Mouse (Mus musculus): ENCODE data around the gene Cmss1. TPM values are rescaled to one million over a fixed set of nuclear protein-coding genes. Genes with fewer than 3 reads are reported as not detected.

The Cmss1 gene
- polyA plus RNA-seq, 2 experiments: 10.9 to 45.3 TPM

DNA sequence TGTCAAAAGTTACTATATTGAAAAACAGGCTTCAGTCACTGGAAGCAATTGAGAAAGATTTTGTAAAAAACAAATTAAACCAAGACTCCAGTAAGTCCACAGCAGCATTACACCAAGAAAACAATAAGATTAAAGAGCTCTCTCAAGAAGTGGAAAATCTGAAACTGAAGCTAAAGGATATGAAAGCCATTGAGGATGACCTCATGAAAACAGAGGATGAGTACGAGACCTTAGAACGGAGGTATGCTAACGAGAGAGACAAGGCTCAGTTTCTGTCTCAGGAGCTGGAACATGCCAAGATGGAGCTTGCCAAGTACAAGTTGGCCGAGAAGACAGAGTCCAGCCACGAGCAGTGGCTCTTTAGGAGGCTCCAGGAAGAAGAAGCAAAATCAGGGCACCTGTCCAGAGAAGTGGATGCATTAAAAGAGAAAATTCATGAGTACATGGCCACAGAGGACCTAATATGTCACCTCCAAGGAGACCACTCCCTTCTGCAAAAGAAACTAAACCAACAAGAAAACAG, 35.8 kb downstream of the Cmss1 start:
- H3K27me3 ChIP-seq (ENCODE audit: control insufficient read depth, insufficient read depth, low read length): no peaks in the 10 kb centered on the region
- peaks cover 37% of the 10 kb centered on the region for H3K36me3 ChIP-seq (ENCODE audit: control insufficient read depth, insufficient read depth, low read length)
- no peak overlapping the region for H3K4me3 ChIP-seq (replicated peaks; ENCODE audit: low read length)
- H3K4me1 ChIP-seq (ENCODE audit: control insufficient read depth, insufficient read depth, low read length): 0 out of 2 replicates have a peak, but pooled peaks cover 10% of the 10 kb centered on the region
- H3K4me2 ChIP-seq (replicated peaks; ENCODE audit: low read depth, low read length, severe bottlenecking): no peak overlapping the region
- TF ChIP-seq POLR2A (IDR thresholded peaks at IDR 0.05; ENCODE audit: borderline replicate concordance, extremely low read depth, insufficient read depth, insufficient read length): no peak
- ATAC-seq (ENCODE audit: low FRiP score, low read depth) (no peak), DNase-seq (ENCODE audit: low spot score) (no peak)
- no peaks in the 10 kb centered on the region for H3K9me3 ChIP-seq (ENCODE audit: control insufficient read depth, low read length)
- WGBS: 82% methylated on average over 5 of the region's 5 CpGs
- no peak overlapping the region for H3K27ac ChIP-seq (replicated peaks; ENCODE audit: low read depth, low read length)
- no peak overlapping the region for H3K9ac ChIP-seq (ENCODE audit: low read depth, low read length, severe bottlenecking)

DNA sequence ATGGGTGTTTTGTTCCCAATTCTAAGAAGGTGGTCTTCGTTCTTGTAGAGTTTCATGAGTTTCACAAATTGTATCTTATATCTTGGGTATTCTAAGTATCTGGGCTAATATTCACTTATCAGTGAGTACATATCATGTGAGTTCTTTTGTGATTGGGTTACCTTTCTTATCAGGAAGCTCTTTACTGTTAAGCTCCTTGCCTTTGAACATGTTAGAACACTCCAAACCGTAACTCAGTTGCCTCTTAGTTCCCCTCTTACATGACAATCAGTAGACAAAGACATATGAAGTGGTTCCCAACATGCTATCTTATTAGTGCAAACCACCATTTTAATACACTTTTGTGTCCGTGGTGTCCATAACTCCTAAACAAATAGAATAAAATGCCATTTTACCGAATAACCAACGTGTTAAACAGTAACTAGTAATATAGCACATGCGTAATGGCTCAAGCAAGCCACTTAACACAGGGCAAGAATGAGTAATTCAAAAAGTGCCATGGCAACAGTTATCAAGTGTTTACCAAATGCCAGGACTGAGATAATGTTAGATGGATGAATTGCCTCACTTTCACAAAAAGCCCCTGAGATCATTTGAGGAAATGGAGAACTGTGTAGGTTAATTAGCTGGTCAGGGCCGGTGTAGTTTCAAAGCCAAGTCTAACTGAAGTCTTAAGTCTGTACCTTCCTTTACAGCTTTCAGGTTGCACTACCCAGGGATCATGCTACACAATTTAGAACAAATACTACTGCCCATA, 37.8 kb downstream of the Cmss1 start:
- Histone ChIP-seq H3K27me3 (ENCODE audit: control insufficient read depth, insufficient read depth, low read length) (no peaks in the 10 kb centered on the region), H3K4me2 (replicated peaks; ENCODE audit: low read depth, low read length, severe bottlenecking) (no peak overlapping the region), H3K36me3 (ENCODE audit: control insufficient read depth, insufficient read depth, low read length) (peaks cover 32% of the 10 kb centered on the region), H3K4me3 (replicated peaks; ENCODE audit: low read length) (no peak overlapping the region), H3K9me3 (ENCODE audit: control insufficient read depth, low read length) (no peaks in the 10 kb centered on the region), H3K27ac (replicated peaks; ENCODE audit: low read depth, low read length) (no peak overlapping the region), H3K9ac (ENCODE audit: low read depth, low read length, severe bottlenecking) (no peak overlapping the region), H3K4me1 (ENCODE audit: control insufficient read depth, insufficient read depth, low read length) (0 out of 2 replicates have a peak, but pooled peaks cover 10% of the 10 kb centered on the region)
- DNase-seq (ENCODE audit: low spot score) (no peak), ATAC-seq (ENCODE audit: low FRiP score, low read depth) (no peak)
- TF ChIP-seq POLR2A (IDR thresholded peaks at IDR 0.05; ENCODE audit: borderline replicate concordance, extremely low read depth, insufficient read depth, insufficient read length): no peak
- WGBS: 94% methylated on average over 7 of the region's 7 CpGs

DNA sequence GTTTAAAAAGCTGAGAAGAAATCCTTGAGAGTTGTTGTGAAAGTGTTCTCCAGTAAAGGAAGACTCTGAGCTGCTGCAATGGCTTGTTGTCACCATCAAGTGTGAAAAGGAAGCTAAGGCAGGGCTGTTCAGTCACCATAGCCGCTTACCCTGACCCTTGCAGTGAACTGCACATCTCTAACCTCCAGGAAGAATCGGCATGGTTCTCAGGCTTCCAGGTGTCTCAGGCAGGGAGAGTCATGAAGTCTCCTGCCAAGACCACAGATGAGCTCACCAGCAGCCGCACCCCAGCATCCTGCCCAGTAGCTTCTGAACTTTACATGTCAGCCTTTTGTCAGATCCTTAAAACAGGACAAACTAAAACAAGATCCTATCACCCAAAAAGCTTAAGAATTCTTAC, 40.4 kb downstream of the Cmss1 start:
- DNase-seq (ENCODE audit: low spot score) (no peak), ATAC-seq (ENCODE audit: low FRiP score, low read depth) (no peak)
- Histone ChIP-seq H3K36me3 (ENCODE audit: control insufficient read depth, insufficient read depth, low read length) (peaks cover 20% of the 10 kb centered on the region), H3K9me3 (ENCODE audit: control insufficient read depth, low read length) (no peaks in the 10 kb centered on the region), H3K27me3 (ENCODE audit: control insufficient read depth, insufficient read depth, low read length) (no peaks in the 10 kb centered on the region), H3K4me1 (ENCODE audit: control insufficient read depth, insufficient read depth, low read length) (no peaks in the 10 kb centered on the region), H3K27ac (replicated peaks; ENCODE audit: low read depth, low read length) (no peak overlapping the region), H3K4me2 (replicated peaks; ENCODE audit: low read depth, low read length, severe bottlenecking) (no peak overlapping the region), H3K9ac (ENCODE audit: low read depth, low read length, severe bottlenecking) (no peak overlapping the region), H3K4me3 (replicated peaks; ENCODE audit: low read length) (no peak overlapping the region)
- no peak for TF ChIP-seq POLR2A (IDR thresholded peaks at IDR 0.05; ENCODE audit: borderline replicate concordance, extremely low read depth, insufficient read depth, insufficient read length)
- WGBS: 81% methylated on average over 3 of the region's 3 CpGs

DNA sequence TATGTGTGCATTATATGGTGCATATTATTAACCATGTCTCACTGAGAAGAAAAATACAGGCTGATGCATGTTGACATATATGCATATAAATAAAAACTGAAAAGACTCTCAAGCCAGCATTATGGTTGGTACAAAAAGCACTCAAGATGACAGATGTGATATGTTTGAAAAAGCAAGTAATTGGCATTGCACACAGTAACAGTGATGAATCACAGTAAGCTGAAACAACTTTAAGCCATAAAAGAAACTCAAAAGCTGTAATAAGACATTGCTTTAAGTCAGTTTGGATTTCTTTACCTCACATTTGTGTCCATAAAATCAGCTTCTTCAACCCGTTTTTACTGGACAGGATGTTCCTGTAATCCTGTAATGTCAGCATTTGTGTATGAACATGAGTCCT, 41.9 kb downstream of the Cmss1 start:
- 72% methylated on average over 1 of the region's 1 CpGs for WGBS
- no peak overlapping the region for H3K4me2 ChIP-seq (replicated peaks; ENCODE audit: low read depth, low read length, severe bottlenecking)
- H3K27me3 ChIP-seq (ENCODE audit: control insufficient read depth, insufficient read depth, low read length): no peaks in the 10 kb centered on the region
- no peak overlapping the region for H3K9ac ChIP-seq (ENCODE audit: low read depth, low read length, severe bottlenecking)
- DNase-seq (ENCODE audit: low spot score): no peak
- no peak overlapping the region for H3K27ac ChIP-seq (replicated peaks; ENCODE audit: low read depth, low read length)
- H3K4me1 ChIP-seq (ENCODE audit: control insufficient read depth, insufficient read depth, low read length): no peaks in the 10 kb centered on the region
- no peak for TF ChIP-seq POLR2A (IDR thresholded peaks at IDR 0.05; ENCODE audit: borderline replicate concordance, extremely low read depth, insufficient read depth, insufficient read length)
- ATAC-seq (ENCODE audit: low FRiP score, low read depth): no peak
- H3K36me3 ChIP-seq (ENCODE audit: control insufficient read depth, insufficient read depth, low read length): peaks cover 10% of the 10 kb centered on the region
- no peak overlapping the region for H3K4me3 ChIP-seq (replicated peaks; ENCODE audit: low read length)
- no peaks in the 10 kb centered on the region for H3K9me3 ChIP-seq (ENCODE audit: control insufficient read depth, low read length)

DNA sequence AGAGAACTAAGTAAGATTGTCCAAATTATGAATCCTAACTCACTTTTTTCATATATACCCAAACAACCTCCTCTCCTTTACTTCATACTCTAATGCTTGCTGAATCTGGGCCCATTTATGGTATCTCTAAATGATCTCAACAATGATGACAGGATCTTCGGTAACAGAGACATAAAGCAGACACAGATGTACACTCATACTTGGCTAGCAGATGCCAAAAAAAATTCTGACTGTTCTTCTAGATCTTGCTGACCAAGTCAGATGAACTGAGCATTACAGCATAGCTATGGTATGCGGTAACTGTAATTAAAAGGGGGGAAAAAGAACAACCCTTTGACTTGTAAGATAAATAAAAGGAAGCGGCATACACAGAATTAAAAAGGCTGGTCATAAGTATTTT, 43.2 kb downstream of the Cmss1 start:
- DNase-seq (ENCODE audit: low spot score) (peak; percentile 61), ATAC-seq (ENCODE audit: low FRiP score, low read depth) (0 out of 2 replicates have a peak, but pooled peaks have one; percentile 41)
- H3K4me3 ChIP-seq (replicated peaks; ENCODE audit: low read length): no peak overlapping the region
- no peaks in the 10 kb centered on the region for H3K27me3 ChIP-seq (ENCODE audit: control insufficient read depth, insufficient read depth, low read length)
- H3K4me2 ChIP-seq (replicated peaks; ENCODE audit: low read depth, low read length, severe bottlenecking): no peak overlapping the region
- H3K9me3 ChIP-seq (ENCODE audit: control insufficient read depth, low read length): no peaks in the 10 kb centered on the region
- H3K27ac ChIP-seq (replicated peaks; ENCODE audit: low read depth, low read length): no peak overlapping the region
- H3K4me1 ChIP-seq (ENCODE audit: control insufficient read depth, insufficient read depth, low read length): no peaks in the 10 kb centered on the region
- no peak for TF ChIP-seq POLR2A (IDR thresholded peaks at IDR 0.05; ENCODE audit: borderline replicate concordance, extremely low read depth, insufficient read depth, insufficient read length)
- WGBS: 60% methylated on average over 3 of the region's 3 CpGs
- H3K36me3 ChIP-seq (ENCODE audit: control insufficient read depth, insufficient read depth, low read length): peaks cover 9% of the 10 kb centered on the region
- H3K9ac ChIP-seq (ENCODE audit: low read depth, low read length, severe bottlenecking): no peak overlapping the region

Measured in limb, embryonic 14.5 days (tissue).